Mouse (Mus musculus): Measurements from ENCODE around the gene Rad23a. TPM values are rescaled to one million over a fixed set of nuclear protein-coding genes. Genes with fewer than 3 reads are reported as not detected.

The Rad23a gene
- polyA plus RNA-seq, 1 experiment from 2014 or later = 88.8 TPM

DNA sequence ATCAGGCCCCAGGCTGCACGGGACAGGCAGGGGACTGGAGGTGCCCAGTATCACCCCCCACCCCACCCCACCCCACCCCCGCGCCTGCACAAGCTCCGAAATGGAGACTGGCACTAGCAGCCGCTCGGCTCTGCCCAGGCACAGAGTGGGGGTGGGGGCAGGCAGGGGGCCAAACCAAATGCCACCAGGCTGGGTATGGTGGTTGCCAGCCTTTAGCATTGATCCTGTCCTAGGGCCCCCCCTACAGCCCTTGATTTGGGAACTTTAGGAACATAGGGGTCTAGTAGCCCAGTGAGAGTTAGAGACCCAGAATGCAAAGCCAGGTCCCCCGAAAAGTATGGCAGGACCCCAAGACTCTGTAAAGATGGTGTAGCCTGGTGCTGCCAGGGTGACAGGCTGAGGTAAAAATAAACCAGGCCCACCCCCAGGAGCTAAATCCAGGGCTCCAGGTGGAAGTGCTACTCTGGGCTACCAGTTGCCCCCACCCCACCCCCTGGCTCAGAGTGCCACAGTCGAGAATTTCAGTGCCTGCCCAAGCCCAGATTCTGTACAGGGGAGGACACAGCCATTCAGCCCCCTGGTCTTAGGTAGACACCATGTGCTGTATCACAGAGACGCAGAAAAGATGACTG lies 50.5 kb downstream of the Rad23a start:
- Histone ChIP-seq H3K27me3 (peaks cover 100% of the 10 kb centered on the region), H3K9ac (no peak overlapping the region), H3K4me2 (replicated peaks) (no peak overlapping the region), H3K4me1 (peaks cover 33% of the 10 kb centered on the region), H3K36me3 (no peaks in the 10 kb centered on the region), H3K4me3 (no peak overlapping the region), H3K9me3 (replicated peaks) (no peaks in the 10 kb centered on the region), H3K27ac (no peak overlapping the region)
- 73% methylated on average over 9 of the region's 9 CpGs for WGBS
- ATAC-seq (ENCODE audit: low FRiP score) = no peak

DNA sequence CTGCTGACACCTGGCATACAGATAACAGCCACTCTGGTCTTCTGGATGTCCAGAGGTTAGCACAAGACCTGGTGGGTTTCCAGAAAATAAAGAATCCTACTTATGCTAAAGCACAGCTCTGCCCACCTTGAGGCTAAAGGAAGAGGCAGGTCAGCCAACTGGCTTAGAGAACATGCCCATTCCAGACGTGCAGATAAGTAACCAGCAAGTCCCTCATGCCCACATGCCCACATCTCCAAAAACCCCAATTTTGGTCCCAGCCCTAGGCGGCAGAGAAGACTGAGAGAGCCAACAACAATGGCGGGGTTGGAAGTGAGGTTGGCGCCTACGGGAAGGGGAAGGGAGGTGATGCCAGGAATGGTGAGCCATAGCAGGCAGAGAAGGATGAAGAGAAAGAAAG lies 51.1 kb downstream of the Rad23a start:
- ATAC-seq (ENCODE audit: low FRiP score) = no peak
- Histone ChIP-seq H3K27me3 (peaks cover 100% of the 10 kb centered on the region), H3K36me3 (no peaks in the 10 kb centered on the region), H3K4me2 (replicated peaks) (no peak overlapping the region), H3K9ac (no peak overlapping the region), H3K4me3 (no peak overlapping the region), H3K4me1 (peaks cover 32% of the 10 kb centered on the region), H3K27ac (no peak overlapping the region), H3K9me3 (replicated peaks) (no peaks in the 10 kb centered on the region)
- 55% methylated on average over 5 of the region's 5 CpGs for WGBS

DNA sequence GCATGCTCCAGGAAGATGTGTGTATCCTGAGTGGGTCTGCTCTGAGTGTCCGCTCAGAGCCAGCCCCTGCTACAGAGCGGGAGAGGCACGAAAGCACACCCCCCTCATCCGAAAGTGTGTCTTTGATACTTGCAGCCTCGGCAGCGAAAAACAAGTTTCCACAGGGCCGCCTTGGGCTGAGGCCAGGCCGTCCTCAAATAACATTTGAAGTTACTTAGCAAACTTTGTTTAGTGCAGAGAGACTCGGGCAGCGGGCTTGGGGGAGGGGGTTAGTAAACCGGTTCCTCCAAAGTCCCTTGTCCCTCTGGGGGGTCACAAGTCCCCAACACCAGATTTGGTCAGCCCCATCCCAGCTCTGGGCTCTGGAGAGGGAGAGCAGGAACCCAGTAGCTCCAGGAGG lies 51.6 kb downstream of the Rad23a start:
- Histone ChIP-seq H3K9me3 (replicated peaks) (no peaks in the 10 kb centered on the region), H3K36me3 (no peaks in the 10 kb centered on the region), H3K27me3 (peaks cover 100% of the 10 kb centered on the region), H3K27ac (no peak overlapping the region), H3K9ac (no peak overlapping the region), H3K4me1 (peaks cover 29% of the 10 kb centered on the region), H3K4me3 (no peak overlapping the region), H3K4me2 (replicated peaks) (no peak overlapping the region)
- WGBS = 9% methylated on average over 11 of the region's 11 CpGs
- no peak for ATAC-seq (ENCODE audit: low FRiP score)

DNA sequence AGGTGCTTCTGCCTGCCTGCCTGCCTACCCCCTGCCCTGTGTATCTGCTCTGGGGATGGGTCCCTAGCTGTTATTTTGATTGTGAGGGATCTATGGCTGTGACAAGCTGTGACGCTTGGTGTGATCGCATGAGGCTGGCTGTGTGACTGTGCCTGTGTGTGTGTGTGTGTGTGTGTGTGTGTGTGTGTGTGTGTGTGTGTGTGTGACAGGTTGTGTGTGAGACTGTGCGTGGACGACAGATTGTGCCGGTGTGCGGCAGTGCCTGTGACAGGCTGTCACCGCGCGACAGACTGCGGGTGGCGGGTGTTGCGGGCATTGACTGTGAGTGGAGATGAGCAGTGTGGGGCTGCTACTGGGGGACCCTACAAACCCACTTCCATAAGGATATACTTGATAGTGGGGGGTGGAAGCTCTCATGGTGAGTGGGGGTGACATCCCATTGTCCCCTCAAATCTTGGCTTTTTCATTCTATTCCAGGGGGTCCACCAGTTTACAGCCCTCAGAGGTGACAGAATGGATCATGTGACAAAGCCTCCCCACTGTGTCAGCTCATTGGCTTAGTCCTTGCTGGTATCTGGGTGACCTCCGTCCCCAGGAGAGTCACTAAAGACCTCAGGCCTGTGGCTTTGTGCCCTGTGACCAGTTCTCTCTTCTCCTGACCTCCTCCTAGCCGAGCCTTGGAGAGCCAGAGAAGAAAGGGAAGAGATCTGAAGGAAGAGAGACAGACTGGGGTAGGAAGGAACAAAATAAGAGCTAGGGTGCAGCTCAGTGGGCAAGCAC lies 52.8 kb downstream of the Rad23a start:
- Histone ChIP-seq H3K4me3 (no peak overlapping the region), H3K9ac (no peak overlapping the region), H3K36me3 (no peaks in the 10 kb centered on the region), H3K27me3 (peaks cover 100% of the 10 kb centered on the region), H3K4me2 (replicated peaks) (no peak overlapping the region), H3K27ac (no peak overlapping the region), H3K9me3 (replicated peaks) (no peaks in the 10 kb centered on the region), H3K4me1 (peaks cover 26% of the 10 kb centered on the region)
- no peak; the same call in 1 of the 2 replicates for ATAC-seq (ENCODE audit: low FRiP score)
- 7% methylated on average over 14 of the region's 14 CpGs for WGBS

DNA sequence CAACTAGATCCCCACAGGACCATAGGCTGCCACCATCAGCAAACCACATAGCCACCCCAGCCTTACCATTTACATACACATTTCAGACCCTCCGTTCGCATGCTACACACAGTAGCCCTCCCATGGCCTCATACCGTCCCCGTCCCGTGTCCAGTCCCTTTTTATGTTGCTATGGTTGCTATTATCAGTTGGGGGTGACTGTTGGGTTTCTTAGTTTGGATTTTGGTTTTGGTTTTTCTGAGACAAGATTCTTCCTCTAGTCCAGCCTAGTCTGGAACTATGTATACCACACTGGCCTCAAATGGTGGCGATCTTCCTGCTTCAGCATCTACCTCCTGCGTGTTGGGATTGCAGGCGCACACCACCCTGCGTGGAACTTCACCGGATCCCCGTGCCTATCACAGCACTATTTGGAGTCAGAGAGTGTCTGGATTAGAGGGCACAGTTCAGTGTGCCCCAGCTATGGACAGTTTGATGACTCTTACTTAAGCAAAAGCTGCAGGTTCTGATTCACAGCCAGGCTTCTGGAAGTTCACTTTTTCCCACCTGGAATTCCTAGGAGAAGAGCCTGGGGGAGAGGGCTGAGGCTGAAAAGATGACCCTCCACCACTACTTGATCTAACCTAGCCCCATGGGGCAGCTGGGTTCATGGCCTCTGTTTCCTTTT lies 53.5 kb downstream of the Rad23a start:
- no peaks in the 10 kb centered on the region for H3K36me3 ChIP-seq
- no peak for ATAC-seq (ENCODE audit: low FRiP score)
- no peak overlapping the region for H3K9ac ChIP-seq
- no peak overlapping the region for H3K27ac ChIP-seq
- no peaks in the 10 kb centered on the region for H3K9me3 ChIP-seq (replicated peaks)
- WGBS = 5% methylated on average over 11 of the region's 11 CpGs
- H3K4me3 ChIP-seq = no peak overlapping the region
- H3K4me2 ChIP-seq (replicated peaks) = 0 out of 2 replicates have a peak overlapping the region, but pooled peaks have one; percentile 8
- H3K27me3 ChIP-seq = peaks cover 100% of the 10 kb centered on the region
- H3K4me1 ChIP-seq = peaks cover 28% of the 10 kb centered on the region

DNA sequence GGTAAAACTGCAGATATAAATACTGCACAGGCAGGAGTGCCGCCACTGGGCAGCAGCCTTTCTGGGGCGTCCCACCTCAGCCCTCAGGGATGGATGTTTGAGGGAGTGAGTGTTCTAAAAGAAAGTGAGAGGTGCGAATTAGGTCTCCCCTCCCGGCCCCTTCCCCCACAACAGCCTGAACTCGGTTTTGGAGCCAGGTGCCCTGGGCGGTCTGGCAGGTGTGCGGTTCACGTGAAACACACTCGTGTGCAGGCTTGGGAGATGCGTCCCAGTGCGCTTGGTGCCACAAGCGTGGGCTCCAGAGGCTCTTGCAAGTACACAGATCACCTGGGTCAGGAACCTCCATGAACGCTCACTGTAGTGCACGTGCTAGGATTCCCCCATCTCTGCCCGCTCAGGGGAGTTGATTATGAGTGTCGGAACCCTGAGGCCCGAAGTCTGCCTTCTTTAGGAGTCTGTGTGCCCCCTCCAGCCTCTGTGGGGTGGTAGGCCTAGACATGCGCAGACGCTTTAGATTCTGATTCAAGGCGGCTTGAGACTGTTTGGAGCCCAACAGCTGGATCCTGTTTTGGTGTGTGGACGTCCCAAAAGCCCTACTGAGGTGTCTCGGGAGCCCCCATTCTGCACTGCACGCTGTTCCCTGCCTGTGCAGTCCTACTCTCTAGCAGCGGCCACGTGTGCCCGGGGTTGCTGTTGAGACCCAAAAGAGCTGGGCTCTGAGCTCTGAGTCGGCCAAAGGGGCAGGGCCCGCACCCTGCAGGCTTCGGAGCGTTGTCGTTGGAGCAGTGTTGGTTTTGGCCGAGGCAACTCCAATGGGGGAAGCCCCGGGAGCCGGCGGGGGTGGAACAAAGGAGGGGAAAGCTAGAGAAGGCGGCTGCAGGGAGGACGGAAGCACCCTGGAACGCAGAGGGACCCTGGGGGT lies 54.4 kb downstream of the Rad23a start:
- Histone ChIP-seq H3K9me3 (replicated peaks) (no peaks in the 10 kb centered on the region), H3K4me2 (replicated peaks) (0 out of 2 replicates have a peak overlapping the region, but pooled peaks have one; percentile 8), H3K9ac (no peak overlapping the region), H3K36me3 (no peaks in the 10 kb centered on the region), H3K27ac (no peak overlapping the region), H3K4me1 (peaks cover 35% of the 10 kb centered on the region), H3K4me3 (peak overlapping the region; percentile 3; the same call in 1 of the 2 replicates), H3K27me3 (peaks cover 100% of the 10 kb centered on the region)
- WGBS = 2% methylated on average over 38 of the region's 38 CpGs
- ATAC-seq (ENCODE audit: low FRiP score) = no peak

DNA sequence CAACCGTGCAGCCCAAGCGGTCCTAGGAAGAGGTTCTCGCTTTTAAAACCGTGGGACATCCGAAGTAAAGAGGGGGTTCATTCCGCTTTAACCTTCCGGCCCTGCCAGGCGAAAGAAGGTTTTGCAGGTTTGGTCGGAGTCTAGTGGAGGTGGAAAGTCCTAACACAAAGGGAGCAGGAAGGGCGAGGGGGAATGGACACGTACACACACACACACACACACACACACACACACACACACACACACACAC lies 55.0 kb downstream of the Rad23a start:
- Histone ChIP-seq H3K4me3 (no peak overlapping the region), H3K9me3 (replicated peaks) (no peaks in the 10 kb centered on the region), H3K27me3 (peaks cover 100% of the 10 kb centered on the region), H3K27ac (no peak overlapping the region), H3K4me1 (peaks cover 35% of the 10 kb centered on the region), H3K4me2 (replicated peaks) (no peak overlapping the region), H3K36me3 (no peaks in the 10 kb centered on the region), H3K9ac (no peak overlapping the region)
- ATAC-seq (ENCODE audit: low FRiP score) = no peak
- WGBS = 3% methylated on average over 11 of the region's 11 CpGs

DNA sequence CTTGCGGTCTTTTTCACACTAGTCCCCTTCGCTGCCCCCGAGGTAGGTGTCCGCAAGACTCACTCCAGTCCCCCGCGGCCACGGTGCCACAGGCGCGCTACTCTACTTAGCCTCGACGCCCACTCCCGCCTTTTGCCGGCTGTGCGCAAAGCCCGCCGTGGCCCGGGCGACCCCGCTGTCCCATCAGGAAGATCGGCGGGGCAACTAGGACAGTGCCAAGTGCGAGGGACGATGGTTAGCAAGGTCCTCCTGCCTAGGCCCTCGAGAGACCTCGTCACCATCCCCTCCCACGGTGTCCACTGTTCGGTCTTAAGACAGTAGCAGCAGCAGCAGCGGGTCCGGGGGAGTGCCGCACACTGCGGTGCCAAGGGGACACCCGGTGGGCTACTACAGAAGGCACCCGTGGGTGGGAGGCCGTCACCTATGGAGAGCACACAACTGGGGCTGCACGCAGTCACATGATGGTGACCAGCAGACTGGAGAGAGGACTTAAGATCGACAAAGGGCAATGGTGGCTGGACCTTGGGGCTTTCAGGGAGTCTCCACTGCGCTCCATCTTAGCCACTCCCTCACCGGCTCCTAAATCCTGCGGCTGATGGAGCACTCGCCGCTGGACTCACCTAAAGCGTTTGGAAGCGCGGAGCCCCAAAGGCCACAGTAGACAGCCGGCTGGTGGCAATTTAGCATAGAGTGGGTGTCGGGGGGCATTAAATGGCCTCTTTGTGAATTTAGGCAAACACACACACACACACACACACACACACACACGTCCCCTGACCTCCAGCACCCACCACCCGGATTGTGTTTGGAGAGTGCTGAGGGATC lies 55.6 kb downstream of the Rad23a start:
- Histone ChIP-seq H3K9me3 (replicated peaks) (no peaks in the 10 kb centered on the region), H3K4me2 (replicated peaks) (0 out of 2 replicates have a peak overlapping the region, but pooled peaks have one; percentile 19), H3K27ac (no peak overlapping the region), H3K4me1 (peaks cover 39% of the 10 kb centered on the region), H3K4me3 (peak overlapping the region; percentile 15; the same call in 1 of the 2 replicates), H3K36me3 (no peaks in the 10 kb centered on the region), H3K27me3 (peaks cover 100% of the 10 kb centered on the region), H3K9ac (0 out of 2 replicates have a peak overlapping the region, but pooled peaks have one; percentile 8)
- no peak for ATAC-seq (ENCODE audit: low FRiP score)
- WGBS = 2% methylated on average over 48 of the region's 48 CpGs

Small RNA genes lying within 50 kb of the gene (microRNA-seq; reads per million reads assigned to microRNA genes)
- 1.4 reads per million for gene Mir7069

Other genes starting within 250 kb of the Rad23a start
- gene Ier2, start 177.8 kb downstream of the Rad23a start, polyA plus RNA-seq (2016; fragmentation: Nextera tagmentation; extraction: Ambion mirVana) = 62.5 and 64.8 TPM in 2 replicates
- gene Trmt1, start 154.4 kb downstream of the Rad23a start, polyA plus RNA-seq (2016; fragmentation: Nextera tagmentation; extraction: Ambion mirVana) = 51.2 and 55.9 TPM in 2 replicates
- 20.9 and 21.3 TPM in 2 replicates for gene Nacc1, start 152.8 kb downstream of the Rad23a start, polyA plus RNA-seq (2016; fragmentation: Nextera tagmentation; extraction: Ambion mirVana)
- gene Lyl1, start 139.2 kb downstream of the Rad23a start, polyA plus RNA-seq (2016; fragmentation: Nextera tagmentation; extraction: Ambion mirVana) = 4.6 and 4.9 TPM in 2 replicates
- gene G430095P16Rik, start 117.7 kb downstream of the Rad23a start, polyA plus RNA-seq (2016; fragmentation: Nextera tagmentation; extraction: Ambion mirVana) = 3.0 and 3.6 TPM in 2 replicates
- gene Nfix, start 40.3 kb downstream of the Rad23a start, polyA plus RNA-seq (2016; fragmentation: Nextera tagmentation; extraction: Ambion mirVana) = 11.6 and 14.2 TPM in 2 replicates
- gene Dand5, start 17.8 kb downstream of the Rad23a start, polyA plus RNA-seq (2016; fragmentation: Nextera tagmentation; extraction: Ambion mirVana) = 6.6 and 7.1 TPM in 2 replicates
- gene Gadd45gip1, start 9.1 kb downstream of the Rad23a start, polyA plus RNA-seq (2016; fragmentation: Nextera tagmentation; extraction: Ambion mirVana) = 35.7 and 38.6 TPM in 2 replicates
- 792 and 820 TPM in 2 replicates for gene Calr, start 6.3 kb upstream of the Rad23a start, polyA plus RNA-seq (2016; fragmentation: Nextera tagmentation; extraction: Ambion mirVana)
- gene Farsa, start 16.3 kb upstream of the Rad23a start, polyA plus RNA-seq (2016; fragmentation: Nextera tagmentation; extraction: Ambion mirVana) = 92.2 and 98.9 TPM in 2 replicates
- gene Syce2, start 31.4 kb upstream of the Rad23a start, polyA plus RNA-seq (2016; fragmentation: Nextera tagmentation; extraction: Ambion mirVana) = 37.2 TPM in 2 replicates
- 32.8 and 35.0 TPM in 2 replicates for gene Gcdh, start 53.3 kb upstream of the Rad23a start, polyA plus RNA-seq (2016; fragmentation: Nextera tagmentation; extraction: Ambion mirVana)
- gene Klf1, start 61.3 kb upstream of the Rad23a start, polyA plus RNA-seq (2016; fragmentation: Nextera tagmentation; extraction: Ambion mirVana) = 3.7 and 4.2 TPM in 2 replicates
- gene Dnase2a, start 67.9 kb upstream of the Rad23a start, polyA plus RNA-seq (2016; fragmentation: Nextera tagmentation; extraction: Ambion mirVana) = 7.6 and 8.6 TPM in 2 replicates
- gene Mast1, start 96.7 kb upstream of the Rad23a start, polyA plus RNA-seq (2016; fragmentation: Nextera tagmentation; extraction: Ambion mirVana) = 36.8 and 37.9 TPM in 2 replicates
- 1.5 and 1.6 TPM in 2 replicates for gene Rtbdn, start 106.3 kb upstream of the Rad23a start, polyA plus RNA-seq (2016; fragmentation: Nextera tagmentation; extraction: Ambion mirVana)
- gene Gm49661, start 128.8 kb upstream of the Rad23a start, polyA plus RNA-seq (2016; fragmentation: Nextera tagmentation; extraction: Ambion mirVana) = not detected in 2 replicates
- 1,088 and 1,187 TPM in 2 replicates for gene Prdx2, start 128.9 kb upstream of the Rad23a start, polyA plus RNA-seq (2016; fragmentation: Nextera tagmentation; extraction: Ambion mirVana)
- 77.4 and 77.9 TPM in 2 replicates for gene Rnaseh2a, start 129.1 kb upstream of the Rad23a start, polyA plus RNA-seq (2016; fragmentation: Nextera tagmentation; extraction: Ambion mirVana)
- 6.0 and 7.5 TPM in 2 replicates for gene Junb, start 138.1 kb upstream of the Rad23a start, polyA plus RNA-seq (2016; fragmentation: Nextera tagmentation; extraction: Ambion mirVana)
- 16.3 and 18.7 TPM in 2 replicates for gene Hook2, start 149.9 kb upstream of the Rad23a start, polyA plus RNA-seq (2016; fragmentation: Nextera tagmentation; extraction: Ambion mirVana)
- not detected in 2 replicates for gene Best2, start 173.9 kb upstream of the Rad23a start, polyA plus RNA-seq (2016; fragmentation: Nextera tagmentation; extraction: Ambion mirVana)
- 127 and 128 TPM in 2 replicates for gene Asna1, start 184.6 kb upstream of the Rad23a start, polyA plus RNA-seq (2016; fragmentation: Nextera tagmentation; extraction: Ambion mirVana)
- 162 and 174 TPM in 2 replicates for gene Trir, start 186.2 kb upstream of the Rad23a start, polyA plus RNA-seq (2016; fragmentation: Nextera tagmentation; extraction: Ambion mirVana)
- 41.3 and 41.9 TPM in 2 replicates for gene Tnpo2, start 196.2 kb upstream of the Rad23a start, polyA plus RNA-seq (2016; fragmentation: Nextera tagmentation; extraction: Ambion mirVana)
- 42.4 and 43.6 TPM in 2 replicates for gene Fbxw9, start 219.4 kb upstream of the Rad23a start, polyA plus RNA-seq (2016; fragmentation: Nextera tagmentation; extraction: Ambion mirVana)
- gene Gm5741, start 227.3 kb upstream of the Rad23a start, polyA plus RNA-seq (2016; fragmentation: Nextera tagmentation; extraction: Ambion mirVana) = 0.85 and 1.2 TPM in 2 replicates
- gene Dhps, start 231.1 kb upstream of the Rad23a start, polyA plus RNA-seq (2016; fragmentation: Nextera tagmentation; extraction: Ambion mirVana) = 69.2 and 76.9 TPM in 2 replicates
- 93.6 and 108 TPM in 2 replicates for gene Wdr83os, start 240.1 kb upstream of the Rad23a start, polyA plus RNA-seq (2016; fragmentation: Nextera tagmentation; extraction: Ambion mirVana)
- 46.0 and 48.4 TPM in 2 replicates for gene Wdr83, start 240.6 kb upstream of the Rad23a start, polyA plus RNA-seq (2016; fragmentation: Nextera tagmentation; extraction: Ambion mirVana)
- 19.7 and 22.4 TPM in 2 replicates for gene Man2b1, start 242.6 kb upstream of the Rad23a start, polyA plus RNA-seq (2016; fragmentation: Nextera tagmentation; extraction: Ambion mirVana)

All from hindbrain, embryonic 12.5 days (tissue).